ENCODE assay signal across 20 mouse cellular contexts in the genomic region with DNA sequence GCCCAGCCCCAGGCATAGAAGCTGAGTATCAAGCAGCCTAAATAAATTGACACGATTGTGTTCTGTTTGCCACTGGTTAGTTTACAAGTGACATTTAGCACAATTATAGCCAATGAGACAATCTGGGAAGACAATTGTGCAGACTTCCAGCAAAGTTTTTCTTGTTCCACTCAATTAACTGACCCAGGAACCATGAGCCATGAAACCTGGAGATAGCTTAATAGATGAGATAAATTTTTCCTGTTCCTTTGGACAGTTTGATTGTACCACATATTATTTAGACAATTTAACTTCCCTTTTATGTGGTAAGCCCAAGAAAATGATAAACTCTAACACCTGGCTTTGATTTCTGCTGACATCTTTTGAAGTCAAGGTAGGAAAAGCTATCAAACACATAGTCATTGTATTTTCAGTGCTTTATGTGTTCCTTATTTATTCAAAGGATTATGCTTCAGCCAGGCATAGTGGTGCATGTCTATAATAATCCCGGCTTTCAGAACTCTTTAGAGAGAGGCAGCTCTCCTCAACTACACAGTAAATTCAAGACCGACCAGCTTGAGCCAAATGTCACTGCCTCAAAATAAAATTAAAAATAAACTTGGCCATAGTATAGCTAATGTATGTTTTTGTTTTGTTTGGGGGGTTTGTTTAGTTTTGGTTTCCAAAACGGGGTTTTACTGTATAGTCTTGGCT.
A peak's percentile ranks its signal among the peaks of the same experiment; 100 is the strongest.
DNase-seq lines count a peak whose midpoint lies in the region; ATAC-seq lines count a peak whose summit lies in the region.
"Had no signal": no experiment of that assay in that cellular context is flagged by ENCODE, and none has a peak within 500 bp of the region (broad histone marks: within the 10 kb centered on the region; RNA-seq: fewer than 3 reads in every experiment).

No protein-coding gene starts in this region.

- no peak for DNase-seq in kidney, adult 8-10 months
- DNase-seq in kidney, postnatal 10 days = no peak
- no peak for DNase-seq in neural tube, embryonic 10.5 days (ENCODE audit: extremely low spot score, low spot score)
- no peak for DNase-seq in left cerebral cortex, adult 18-20 months (ENCODE audit: low spot score in 2 of 2)
- DNase-seq: adrenal gland, adult 8-10 months; adrenal gland, postnatal 14 days; adrenal gland, postnatal 36 days; cerebellum, adult 11-12 months; cerebellum, adult 2 months; cerebellum, adult 9-10 months; cerebellum, postnatal 10 days; cerebellum, postnatal 25 days; forebrain, postnatal 0 days had no signal

- H3K4me3 ChIP-seq in kidney, embryonic 14.5 days (ENCODE audit: low read length) = no peak overlapping the region
- H3K4me3 ChIP-seq in kidney, embryonic 16.5 days (ENCODE audit: low read length) = no peak overlapping the region
- no peak overlapping the region for H3K4me3 ChIP-seq in neural tube, embryonic 14.5 days (ENCODE audit: low read depth, low read length)
- H3K4me3 ChIP-seq: embryonic facial prominence, embryonic 13.5 days; forebrain, embryonic 13.5 days; forebrain, embryonic 15.5 days had no signal

- no peaks in the 10 kb centered on the region for H3K4me1 ChIP-seq in kidney, embryonic 14.5 days (ENCODE audit: control insufficient read depth, insufficient read depth, low read length)
- no peaks in the 10 kb centered on the region for H3K4me1 ChIP-seq in kidney, embryonic 16.5 days (ENCODE audit: insufficient read depth, low read length)
- no peaks in the 10 kb centered on the region for H3K4me1 ChIP-seq in neural tube, embryonic 14.5 days (ENCODE audit: control insufficient read depth, insufficient read depth, low read length)
- H3K4me1 ChIP-seq: embryonic facial prominence, embryonic 13.5 days; forebrain, embryonic 13.5 days; forebrain, embryonic 15.5 days had no signal

- H3K9ac ChIP-seq in kidney, embryonic 14.5 days (ENCODE audit: low read depth, low read length) = no peak overlapping the region
- H3K9ac ChIP-seq in kidney, embryonic 16.5 days (replicated peaks; ENCODE audit: low read length) = no peak overlapping the region
- H3K9ac ChIP-seq in neural tube, embryonic 14.5 days (replicated peaks; ENCODE audit: low read depth, low read length) = no peak overlapping the region
- H3K9ac ChIP-seq: embryonic facial prominence, embryonic 13.5 days; forebrain, embryonic 13.5 days; forebrain, embryonic 15.5 days; forebrain, postnatal 0 days had no signal

- H3K4me2 ChIP-seq in kidney, embryonic 14.5 days (replicated peaks; ENCODE audit: low read depth, low read length) = no peak overlapping the region
- H3K4me2 ChIP-seq in kidney, embryonic 16.5 days (replicated peaks; ENCODE audit: low read depth, low read length) = no peak overlapping the region
- no peak overlapping the region for H3K4me2 ChIP-seq in neural tube, embryonic 14.5 days (ENCODE audit: low read depth, low read length)
- H3K4me2 ChIP-seq: embryonic facial prominence, embryonic 13.5 days; forebrain, embryonic 13.5 days; forebrain, embryonic 15.5 days had no signal

- WGBS in kidney, embryonic 14.5 days = 22% methylated on average over 4 of the region's 4 CpGs
- WGBS in kidney, embryonic 16.5 days = 22% methylated on average over 4 of the region's 4 CpGs
- 68% methylated on average over 4 of the region's 4 CpGs for WGBS in neural tube, embryonic 14.5 days

- ATAC-seq in kidney, embryonic 14.5 days (ENCODE audit: low FRiP score, low TSS enrichment) = peak; percentile 78; the same call in 1 of the 2 replicates
- peak; percentile 67; the same call in 1 of the 2 replicates for ATAC-seq in kidney, embryonic 16.5 days (ENCODE audit: low FRiP score, low TSS enrichment)
- 0 out of 2 replicates have a peak, but pooled peaks have one; percentile 54 for ATAC-seq in neural tube, embryonic 14.5 days (ENCODE audit: low read depth)
- ATAC-seq: activated CD4-positive, CD25-positive, alpha-beta regulatory T cell, adult 4 months; forebrain, embryonic 13.5 days; forebrain, embryonic 15.5 days; forebrain, postnatal 0 days had no signal

- no peaks in the 10 kb centered on the region for H3K9me3 ChIP-seq in kidney, embryonic 14.5 days (ENCODE audit: control insufficient read depth, low read length)
- H3K9me3 ChIP-seq in kidney, embryonic 16.5 days (ENCODE audit: low read length) = peaks cover 2% of the 10 kb centered on the region; the same call in 1 of the 2 replicates
- H3K9me3 ChIP-seq in neural tube, embryonic 14.5 days (ENCODE audit: control insufficient read depth, low read length) = no peaks in the 10 kb centered on the region; the same call in 1 of the 2 replicates
- H3K9me3 ChIP-seq: embryonic facial prominence, embryonic 13.5 days; forebrain, embryonic 13.5 days; forebrain, embryonic 15.5 days had no signal

- H3K27ac ChIP-seq in kidney, embryonic 14.5 days (ENCODE audit: low read depth, low read length) = no peak overlapping the region
- H3K27ac ChIP-seq in kidney, embryonic 16.5 days (ENCODE audit: low read length) = no peak overlapping the region
- no peak overlapping the region for H3K27ac ChIP-seq in neural tube, embryonic 14.5 days (ENCODE audit: low read depth, low read length)
- H3K27ac ChIP-seq: embryonic facial prominence, embryonic 13.5 days; forebrain, embryonic 13.5 days; forebrain, embryonic 15.5 days had no signal

- H3K27me3 ChIP-seq in kidney, embryonic 14.5 days (ENCODE audit: control insufficient read depth, insufficient read depth, low read length) = no peaks in the 10 kb centered on the region
- H3K27me3 ChIP-seq in kidney, embryonic 16.5 days (ENCODE audit: insufficient read depth, low read length) = no peaks in the 10 kb centered on the region
- no peaks in the 10 kb centered on the region for H3K27me3 ChIP-seq in neural tube, embryonic 14.5 days (ENCODE audit: control insufficient read depth, insufficient read depth, low read length)
- H3K27me3 ChIP-seq: embryonic facial prominence, embryonic 13.5 days; forebrain, embryonic 13.5 days; forebrain, embryonic 15.5 days had no signal

- no peaks in the 10 kb centered on the region for H3K36me3 ChIP-seq in kidney, embryonic 14.5 days (ENCODE audit: control insufficient read depth, insufficient read depth, low read length)
- no peaks in the 10 kb centered on the region for H3K36me3 ChIP-seq in kidney, embryonic 16.5 days (ENCODE audit: insufficient read depth, low read length)
- H3K36me3 ChIP-seq in neural tube, embryonic 14.5 days (ENCODE audit: control insufficient read depth, insufficient read depth, low read length) = no peaks in the 10 kb centered on the region
- H3K36me3 ChIP-seq: embryonic facial prominence, embryonic 13.5 days; forebrain, embryonic 15.5 days had no signal
